Mouse (Mus musculus) bone marrow, adult 2 months (tissue): Measurements from ENCODE around the gene D430041D05Rik.

Experiments
- CTCF ChIP-seq: fragments of 200-500 bp; IDR thresholded peaks from 2 replicates; pipeline ENCODE4 v1.5.1; 2011; ENCODE audit warnings: low read length, control low read depth; ENCODE audit not compliant: control insufficient read depth, insufficient read depth
- POLR2A ChIP-seq: fragments of 200-500 bp; IDR thresholded peaks from 2 replicates; pipeline ENCODE4 v1.6.1; 2011; ENCODE audit warnings: low read depth, mild to moderate bottlenecking, control low read depth, low read length, borderline replicate concordance; ENCODE audit not compliant: control insufficient read depth

DNA sequence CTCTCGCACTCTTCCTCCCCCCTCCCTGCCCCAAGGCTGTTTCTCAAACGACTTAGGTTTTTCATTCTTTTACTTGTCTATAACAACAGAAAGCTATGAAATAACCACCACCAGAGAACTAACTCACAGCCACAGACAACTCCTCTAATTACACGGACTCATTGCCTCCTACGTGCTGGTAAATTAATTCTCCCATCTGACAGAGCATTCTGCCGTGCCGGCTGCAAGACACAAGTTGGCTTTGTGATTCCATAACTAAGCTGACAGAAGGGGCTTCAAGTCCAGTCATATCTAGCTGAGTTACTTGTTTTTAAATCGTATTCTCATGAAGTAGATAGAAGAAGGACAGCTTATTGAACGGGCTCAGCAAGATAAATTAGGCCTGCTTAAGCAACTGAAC, 205.2 kb downstream of the D430041D05Rik start:
- TF ChIP-seq CTCF (no peak), POLR2A (no peak)
